Mouse (Mus musculus) cortical plate, adult 2 months (tissue): ENCODE measurements at regions not wholly inside any gene's neighbourhood (a gene's known extent, or its start where the extent isn't known, plus 50 kb on each side); places are given as distances from the start of the nearest gene placed in this dataset.

Experiments
- H3K27ac ChIP-seq: fragments of 200-500 bp; 2 replicates; pipeline ENCODE4 v1.5.1; 2012; ENCODE audit warnings: low read length, control low read depth, inconsistent platforms; ENCODE audit not compliant: insufficient read depth
- H3K4me1 ChIP-seq: fragments of 200-500 bp; 2 replicates; pipeline ENCODE4 v1.6.1; 2011; ENCODE audit warnings: low read length; ENCODE audit not compliant: control insufficient read depth, insufficient read depth
- H3K4me3 ChIP-seq: fragments of 200-500 bp; 2 replicates; pipeline ENCODE4 v1.5.1; 2011; ENCODE audit warnings: mild to moderate bottlenecking, low read length, control low read depth; ENCODE audit not compliant: insufficient read depth
- CTCF ChIP-seq: fragments of 200-500 bp; IDR thresholded peaks from 2 replicates; pipeline ENCODE4 v1.5.1; 2011; ENCODE audit warnings: mild to moderate bottlenecking, control low read depth, low read length; ENCODE audit not compliant: insufficient read depth; ENCODE audit errors: extremely low read depth
- POLR2A ChIP-seq: fragments of 200-500 bp; IDR thresholded peaks from 2 replicates; pipeline ENCODE4 v1.6.1; 2011; ENCODE audit warnings: mild to moderate bottlenecking, low read length, control low read depth; ENCODE audit not compliant: insufficient read depth; ENCODE audit errors: extremely low read depth

DNA sequence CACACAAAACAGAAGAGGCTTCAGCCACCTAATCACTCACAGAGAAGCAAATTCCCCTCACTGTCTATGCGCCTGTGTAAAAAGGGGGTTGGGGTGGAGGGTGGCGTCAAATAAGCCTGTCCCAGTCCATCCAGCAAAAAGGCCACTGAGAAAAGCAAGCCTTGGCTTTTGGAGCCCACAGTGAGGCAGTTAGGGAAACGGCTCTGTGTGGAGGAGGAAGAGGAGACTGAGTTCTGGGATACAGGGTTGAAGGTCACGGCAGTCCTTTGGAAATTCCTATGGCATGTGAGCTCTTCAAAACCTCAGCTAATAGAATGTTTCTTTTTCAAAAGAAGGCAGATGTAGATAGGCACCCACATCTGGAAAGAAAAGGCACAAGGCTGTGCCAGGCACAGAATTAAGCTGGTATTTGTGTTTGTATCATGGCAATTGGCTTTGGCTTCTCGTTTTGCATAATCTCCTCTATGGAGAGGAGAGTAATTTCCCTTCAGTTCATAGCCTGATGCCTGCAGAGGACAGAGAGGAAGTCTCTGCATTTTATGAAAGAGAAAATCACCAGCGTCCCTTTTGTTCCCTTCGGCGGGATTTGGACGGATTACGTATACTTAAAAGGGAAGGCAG lies 319.3 kb downstream of the Sorl1 start:
- TF ChIP-seq POLR2A (no peak), CTCF (no peak)
- Histone ChIP-seq H3K4me3 (no peak overlapping the region), H3K4me1 (peaks cover 2% of the 10 kb centered on the region; the same call in 1 of the 2 replicates), H3K27ac (no peak overlapping the region; the same call in 1 of the 2 replicates)

DNA sequence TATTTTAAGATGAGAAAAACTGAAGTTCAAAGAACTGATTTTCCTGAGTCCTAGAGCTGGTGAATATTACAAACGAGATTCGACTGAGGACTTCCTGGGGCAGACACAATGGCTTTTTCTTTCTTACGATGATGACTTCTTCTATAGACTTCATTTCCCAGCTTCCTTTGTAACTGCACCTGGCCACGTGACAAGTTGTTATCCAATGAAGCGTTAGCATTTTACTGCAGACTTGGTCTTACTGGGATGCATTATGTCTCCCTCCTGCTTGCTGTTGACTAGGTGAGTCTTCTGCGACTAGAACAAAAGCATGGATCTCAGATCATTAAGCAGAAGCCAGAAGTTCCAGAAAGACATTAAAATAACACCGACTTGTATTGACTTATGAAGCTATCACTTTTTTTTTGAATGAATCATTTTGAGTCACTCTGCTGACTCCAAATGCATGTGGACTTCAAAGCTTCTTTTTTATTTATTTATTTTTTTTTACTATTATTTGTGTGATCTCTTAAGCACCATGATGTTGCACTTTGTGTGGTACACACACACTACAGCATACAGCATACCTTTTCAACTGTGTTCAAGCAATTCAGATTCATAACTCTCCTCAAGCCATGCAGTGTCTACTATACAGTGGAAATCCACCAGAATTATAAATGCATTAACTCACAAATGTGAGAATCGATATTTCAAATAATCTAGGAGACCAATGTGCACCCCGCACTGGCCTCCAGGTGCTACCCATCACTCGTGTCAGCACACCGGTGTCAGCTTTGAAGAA lies 320.2 kb downstream of the Sorl1 start:
- no peak overlapping the region for H3K4me3 ChIP-seq
- H3K4me1 ChIP-seq: peaks cover 2% of the 10 kb centered on the region; the same call in 1 of the 2 replicates
- TF ChIP-seq CTCF: no peak
- no peak for TF ChIP-seq POLR2A
- no peak overlapping the region for H3K27ac ChIP-seq

DNA sequence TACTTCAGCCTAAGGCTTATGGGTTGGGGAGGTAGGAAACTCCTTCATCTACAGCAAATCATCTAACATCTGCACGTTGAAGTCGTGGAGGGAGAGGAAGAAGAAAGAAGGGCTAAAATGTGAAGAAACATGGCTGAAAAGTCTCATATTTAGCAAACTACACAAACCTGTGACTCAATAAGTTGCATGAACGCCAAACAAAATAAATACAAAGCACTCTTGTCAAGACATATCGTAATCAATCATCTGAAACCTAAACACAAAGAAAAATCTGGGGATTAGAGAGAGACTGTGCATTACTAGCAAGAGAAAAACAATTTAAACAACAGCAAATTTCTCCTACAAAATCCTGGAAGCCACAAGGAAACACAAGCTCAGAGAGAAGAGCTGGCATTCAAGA lies 322.7 kb downstream of the Sorl1 start:
- peaks cover 2% of the 10 kb centered on the region; the same call in 1 of the 2 replicates for H3K4me1 ChIP-seq
- no peak overlapping the region for H3K4me3 ChIP-seq
- TF ChIP-seq POLR2A: no peak
- TF ChIP-seq CTCF: no peak
- H3K27ac ChIP-seq: no peak overlapping the region

DNA sequence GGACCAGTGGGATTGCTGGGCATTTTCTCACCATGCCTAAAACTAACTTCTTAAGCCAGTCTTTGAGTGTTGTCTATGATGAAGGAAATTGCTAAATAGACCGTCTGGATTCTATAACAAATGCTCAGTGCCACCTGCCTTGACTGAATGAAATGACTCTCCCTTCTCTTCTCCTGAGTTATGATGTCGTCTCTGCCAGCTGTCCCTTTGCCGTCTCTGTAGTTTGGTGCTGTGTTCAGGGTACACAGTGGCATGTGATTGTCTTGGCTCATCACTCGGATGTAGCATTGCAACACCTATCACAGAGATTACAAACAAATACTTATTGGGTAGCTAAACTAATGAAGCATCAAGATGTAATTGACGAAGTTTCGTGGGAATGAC lies 331.3 kb downstream of the Sorl1 start:
- Histone ChIP-seq H3K4me1 (no peaks in the 10 kb centered on the region), H3K27ac (no peak overlapping the region), H3K4me3 (no peak overlapping the region)
- TF ChIP-seq CTCF (no peak), POLR2A (no peak)

DNA sequence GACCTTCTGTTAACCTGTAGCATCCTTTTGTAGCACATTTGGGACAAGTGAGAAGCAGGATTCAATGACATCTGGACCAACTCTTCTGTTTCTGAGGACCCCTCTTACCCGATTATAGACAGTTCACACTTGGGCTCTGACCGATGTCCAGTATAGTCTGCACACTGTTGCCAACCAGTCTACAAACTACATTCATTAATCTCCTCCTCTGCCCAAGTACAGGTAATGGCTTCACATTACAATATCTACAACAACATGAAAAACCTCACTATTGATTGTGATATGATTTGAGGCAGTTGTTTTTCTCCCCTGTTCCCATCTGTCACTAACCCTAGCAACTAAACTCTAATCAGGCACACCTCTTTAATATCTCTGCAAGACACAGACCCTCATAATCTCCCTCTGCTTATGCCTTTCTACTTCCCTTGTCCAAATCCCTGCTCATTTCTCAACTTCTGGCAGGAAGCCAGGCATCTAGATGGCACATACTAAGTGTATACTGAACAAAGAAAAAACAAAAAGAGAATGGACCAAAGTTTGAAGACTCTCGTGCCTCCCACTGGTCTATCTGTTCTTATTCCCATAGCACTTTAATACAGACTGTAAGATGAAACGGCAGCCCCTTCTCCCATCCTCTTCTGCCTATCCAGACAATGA lies 331.8 kb downstream of the Sorl1 start:
- H3K27ac ChIP-seq: no peak overlapping the region
- no peak overlapping the region for H3K4me3 ChIP-seq
- TF ChIP-seq POLR2A (no peak), CTCF (no peak)
- no peaks in the 10 kb centered on the region for H3K4me1 ChIP-seq

DNA sequence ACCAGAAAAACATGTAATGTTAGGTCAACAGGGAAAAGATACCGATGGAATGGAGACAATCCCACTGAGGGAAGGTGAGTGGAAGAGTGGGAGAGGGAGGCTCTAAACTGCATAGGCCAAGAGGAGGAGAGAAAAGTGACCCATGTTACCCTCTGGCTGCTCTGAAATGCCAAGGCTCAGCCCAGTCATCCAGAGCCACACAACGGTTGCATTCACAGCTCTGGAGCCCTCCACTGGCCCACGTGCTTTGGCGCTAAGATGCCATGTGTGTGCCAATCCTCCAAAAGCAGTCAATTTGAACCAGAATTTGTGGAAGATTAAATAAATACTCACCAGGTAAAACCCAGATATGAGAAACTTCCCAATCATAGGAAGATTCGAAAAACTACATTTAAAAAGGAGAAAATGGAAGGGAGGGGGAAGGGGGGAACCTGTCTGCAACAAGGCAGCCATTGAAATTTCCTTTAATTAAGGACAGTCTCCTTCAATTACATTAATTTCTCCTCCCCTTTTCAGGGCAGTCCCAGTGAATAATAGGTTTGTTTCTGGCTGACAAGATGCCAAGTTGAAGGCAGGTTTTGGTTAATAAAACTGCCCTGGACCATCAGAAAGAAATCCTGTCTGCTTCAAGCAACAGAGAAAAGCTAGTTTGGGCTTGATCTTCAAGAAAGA lies 332.5 kb downstream of the Sorl1 start:
- no peaks in the 10 kb centered on the region for H3K4me1 ChIP-seq
- TF ChIP-seq CTCF (no peak), POLR2A (no peak)
- no peak overlapping the region for H3K4me3 ChIP-seq
- 0 out of 2 replicates have a peak overlapping the region, but pooled peaks have one; percentile 64 for H3K27ac ChIP-seq

DNA sequence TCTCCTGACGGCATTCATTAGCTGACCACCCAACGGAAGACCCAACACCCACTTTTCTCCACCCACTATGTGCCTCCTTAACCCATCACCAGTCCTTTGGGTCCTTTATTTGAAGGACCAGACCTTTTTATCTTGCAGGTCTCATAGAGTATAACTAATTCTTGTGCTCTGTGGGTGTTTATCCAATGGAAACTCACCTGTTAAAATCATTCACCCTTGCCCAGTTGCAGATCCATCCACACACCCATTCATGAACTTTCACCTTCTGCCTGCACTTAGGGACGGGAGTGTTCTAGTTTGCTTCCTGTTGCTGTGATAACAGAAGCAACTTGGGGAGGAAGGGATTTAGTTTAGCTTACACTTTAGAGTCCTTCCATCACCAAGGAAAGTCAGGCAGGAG lies 339.0 kb downstream of the Sorl1 start:
- H3K27ac ChIP-seq: no peak overlapping the region
- no peaks in the 10 kb centered on the region for H3K4me1 ChIP-seq
- no peak for TF ChIP-seq CTCF
- TF ChIP-seq POLR2A: no peak
- no peak overlapping the region for H3K4me3 ChIP-seq

DNA sequence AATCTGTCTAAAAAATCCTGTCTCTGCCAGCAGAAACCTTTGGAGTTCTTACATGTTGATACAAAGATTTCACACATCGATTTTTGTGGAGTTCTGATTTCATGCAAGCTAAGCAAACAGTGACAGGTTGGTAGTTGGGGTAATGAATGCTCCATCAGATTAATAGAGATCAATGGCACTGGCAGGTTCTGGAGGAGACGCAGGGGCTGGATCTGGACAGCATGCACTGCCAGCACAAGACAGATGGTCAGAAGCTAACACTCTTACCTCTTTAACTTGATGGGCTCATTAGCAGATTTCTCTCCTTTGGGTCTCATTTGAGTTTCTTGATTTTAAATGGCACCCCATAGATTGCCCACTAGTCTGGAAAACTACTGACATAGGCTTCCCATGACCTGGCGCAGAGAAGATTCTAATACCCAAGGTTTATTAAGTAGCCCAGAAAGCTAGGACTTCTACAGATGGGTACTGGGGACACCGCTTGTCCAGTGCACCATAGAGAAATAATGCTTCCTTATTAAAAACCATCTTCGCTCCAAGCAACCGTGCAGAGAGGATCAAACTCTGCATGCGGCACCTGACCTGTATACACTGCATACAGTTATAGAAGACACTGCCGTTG lies 351.7 kb downstream of the Sorl1 start:
- H3K4me1 ChIP-seq: no peaks in the 10 kb centered on the region
- TF ChIP-seq CTCF (no peak), POLR2A (no peak)
- H3K4me3 ChIP-seq: no peak overlapping the region
- H3K27ac ChIP-seq: no peak overlapping the region

DNA sequence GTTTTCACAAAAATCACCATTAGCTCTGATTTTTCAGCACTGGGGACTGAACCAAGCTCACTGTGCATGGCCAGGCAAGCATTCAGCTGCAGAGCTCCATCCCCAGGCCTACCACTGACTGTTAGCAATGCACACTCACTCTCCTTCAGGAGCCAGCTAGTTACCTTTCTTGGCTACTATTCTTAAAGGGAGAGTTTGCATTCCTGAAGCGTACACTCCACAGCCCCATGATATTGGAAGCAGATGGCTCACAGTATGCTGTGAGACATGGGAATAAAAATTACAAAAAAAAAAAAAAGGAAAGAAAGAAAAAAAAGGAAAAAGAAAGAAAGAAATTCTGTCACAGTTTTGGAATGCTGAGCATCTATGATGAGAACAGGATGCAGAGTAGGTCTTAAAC lies 352.8 kb downstream of the Sorl1 start:
- Histone ChIP-seq H3K4me3 (no peak overlapping the region), H3K27ac (no peak overlapping the region), H3K4me1 (no peaks in the 10 kb centered on the region)
- no peak for TF ChIP-seq CTCF
- TF ChIP-seq POLR2A: no peak
